Mouse (Mus musculus) myocyte (in vitro differentiated cells): ENCODE measurements at regions not wholly inside any gene's neighbourhood (a gene's known extent, or its start where the extent isn't known, plus 50 kb on each side); places are given as distances from the start of the nearest gene placed in this dataset.

Experiments
- H3K27me3 ChIP-seq: one replicate; pipeline ENCODE4 v1.6.1; 2011; ENCODE audit not compliant: control insufficient read depth, insufficient read depth, insufficient read length
- H3K36me3 ChIP-seq: one replicate; pipeline ENCODE4 v1.6.1; 2011; ENCODE audit not compliant: control insufficient read depth, insufficient read depth
- H3K4me2 ChIP-seq: one replicate; pipeline ENCODE4 v1.6.1; 2011; ENCODE audit warnings: low read depth, control low read depth
- H3K4me3 ChIP-seq: one replicate; pipeline ENCODE4 v1.5.1; 2011; ENCODE audit warnings: mild to moderate bottlenecking, control low read depth, moderate library complexity
- H3K79me2 ChIP-seq: one replicate; pipeline ENCODE4 v1.6.1; 2011; ENCODE audit not compliant: control insufficient read depth, insufficient read depth
- H3ac ChIP-seq: one replicate; pipeline ENCODE4 v1.6.1; 2011; ENCODE audit not compliant: control insufficient read depth, insufficient read length
- CEBPB ChIP-seq: IDR thresholded peaks from 2 replicates; pipeline ENCODE4 v1.6.1; 2011; ENCODE audit warnings: mild to moderate bottlenecking, moderate library complexity; ENCODE audit not compliant: poor library complexity, insufficient read depth, severe bottlenecking
- E2F4 ChIP-seq: IDR thresholded peaks from one replicate; pipeline ENCODE4 v1.6.1; 2011; ENCODE audit warnings: mild to moderate bottlenecking, control low read depth, moderate library complexity; ENCODE audit not compliant: insufficient read depth
- MAX ChIP-seq: IDR thresholded peaks from one replicate; pipeline ENCODE4 v1.6.1; 2011; ENCODE audit warnings: low read depth, mild to moderate bottlenecking, control low read depth
- MYOD1 ChIP-seq, 3 experiments: IDR thresholded peaks; one replicate each; pipeline ENCODE4 v1.6.1; 2011; ENCODE audit warnings: control low read depth in 2 of 3, low read depth in 2 of 3, mild to moderate bottlenecking in 2 of 3, moderate library complexity in 1 of 3; ENCODE audit not compliant: insufficient read length in 2 of 3, control insufficient read depth in 1 of 3
- MYOG ChIP-seq, 3 experiments: IDR thresholded peaks; one replicate each; pipeline ENCODE4 v1.6.1; 2011; ENCODE audit warnings: control low read depth in 2 of 3, low read depth in 2 of 3, mild to moderate bottlenecking in 2 of 3; ENCODE audit not compliant: insufficient read length in 2 of 3, control insufficient read depth in 1 of 3, insufficient read depth in 1 of 3
- POLR2A ChIP-seq: IDR thresholded peaks from one replicate; pipeline ENCODE4 v1.6.1; 2011; ENCODE audit warnings: low read depth, mild to moderate bottlenecking, control low read depth, moderate library complexity; ENCODE audit not compliant: insufficient read length
- POLR2AphosphoS2 ChIP-seq: IDR thresholded peaks from one replicate; pipeline ENCODE4 v1.6.1; 2011; ENCODE audit warnings: low read depth, control low read depth; ENCODE audit not compliant: insufficient read length
- REST ChIP-seq: IDR thresholded peaks from one replicate; pipeline ENCODE4 v1.6.1; 2011; ENCODE audit warnings: mild to moderate bottlenecking, control low read depth, moderate library complexity; ENCODE audit not compliant: insufficient read depth, insufficient read length
- SRF ChIP-seq: IDR thresholded peaks from one replicate; pipeline ENCODE4 v1.6.1; 2011; ENCODE audit warnings: low read depth; ENCODE audit not compliant: control insufficient read depth, insufficient read length
- TCF12 ChIP-seq: IDR thresholded peaks from one replicate; pipeline ENCODE4 v1.6.1; 2011; ENCODE audit warnings: mild to moderate bottlenecking, control low read depth; ENCODE audit not compliant: poor library complexity, insufficient read depth, severe bottlenecking
- TCF3 ChIP-seq: IDR thresholded peaks from one replicate; pipeline ENCODE4 v1.6.1; 2011; ENCODE audit warnings: low read depth, control low read depth; ENCODE audit not compliant: insufficient read length
- USF1 ChIP-seq: IDR thresholded peaks from one replicate; pipeline ENCODE4 v1.6.1; 2011; ENCODE audit warnings: low read depth, mild to moderate bottlenecking, control low read depth, moderate library complexity

DNA sequence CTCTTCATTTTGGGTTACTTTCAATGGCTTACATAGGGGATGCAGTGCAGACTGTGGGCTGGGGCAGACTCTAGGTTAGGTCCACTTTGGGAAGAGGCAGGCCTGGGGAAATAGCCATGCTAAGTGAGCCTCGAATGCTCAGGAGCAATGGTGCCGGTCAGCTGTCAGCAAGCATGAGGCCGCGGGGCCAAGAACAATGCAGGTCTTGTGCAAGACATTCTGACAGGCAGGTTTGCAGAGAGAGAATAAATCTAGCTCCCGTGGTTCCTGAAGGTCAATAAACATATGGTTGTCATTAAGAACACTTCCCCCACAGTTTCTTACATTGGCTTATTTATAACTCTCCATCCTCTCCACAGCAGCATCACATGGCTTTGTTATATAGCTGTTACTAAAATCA lies 142.5 kb downstream of the 4930564D02Rik start:
- Histone ChIP-seq H3K79me2 (no peaks in the 10 kb centered on the region), H3K4me2 (no peak overlapping the region), H3K27me3 (no peaks in the 10 kb centered on the region), H3K4me3 (no peak overlapping the region), H3K36me3 (no peaks in the 10 kb centered on the region), H3ac (no peak overlapping the region)
- TF ChIP-seq TCF12 (no peak), POLR2AphosphoS2 (no peak), E2F4 (no peak), MYOD1 (IDR thresholded peaks at IDR 0.05; ENCODE audit: control insufficient read depth in 1 of 3, insufficient read length in 2 of 3, low read depth in 2 of 3) (no peak), REST (no peak), MAX (no peak), CEBPB (no peak)

DNA sequence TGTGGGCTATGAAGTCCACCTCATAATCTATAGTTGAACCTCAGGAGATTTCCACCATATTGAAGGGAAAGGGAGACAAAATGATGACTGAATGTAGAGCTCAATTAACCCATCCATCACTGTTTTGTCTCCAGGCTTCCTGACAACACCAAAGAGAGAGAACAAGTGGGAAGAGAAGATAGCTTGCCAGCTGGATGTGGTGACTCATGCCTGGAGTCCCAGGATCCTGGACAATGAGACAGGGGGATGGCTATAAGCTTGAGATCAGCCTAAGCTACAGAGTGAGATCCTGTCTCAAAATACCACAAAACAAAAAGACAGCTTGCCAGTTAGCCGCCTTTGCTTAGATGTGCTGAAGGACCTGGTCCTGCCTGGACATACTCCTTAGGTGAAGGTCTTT lies 144.4 kb downstream of the 4930564D02Rik start:
- no peaks in the 10 kb centered on the region for H3K27me3 ChIP-seq
- no peak overlapping the region for H3ac ChIP-seq
- TF ChIP-seq POLR2AphosphoS2 = no peak
- H3K4me2 ChIP-seq = no peak overlapping the region
- H3K36me3 ChIP-seq = no peaks in the 10 kb centered on the region
- no peaks in the 10 kb centered on the region for H3K79me2 ChIP-seq
- no peak overlapping the region for H3K4me3 ChIP-seq

DNA sequence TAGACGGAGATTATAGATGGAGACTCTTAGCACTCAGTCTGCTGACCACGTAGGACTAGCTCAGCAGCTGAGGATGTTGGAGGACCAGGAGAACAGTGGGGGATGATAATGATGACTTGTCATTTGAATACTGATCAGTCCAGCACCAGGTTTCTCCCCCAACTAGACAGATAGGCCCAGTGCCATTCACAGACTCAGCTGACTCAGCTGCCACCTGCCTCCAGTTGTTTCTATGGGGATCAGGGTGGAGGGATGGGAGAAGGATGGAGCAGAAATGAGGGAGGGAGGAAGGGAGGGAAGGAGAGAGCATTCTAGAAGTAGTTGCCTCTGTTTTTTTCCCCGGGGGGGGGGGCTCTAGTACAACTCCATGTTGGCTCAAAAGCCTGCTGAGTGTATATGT lies 145.1 kb downstream of the 4930564D02Rik start:
- TF ChIP-seq E2F4 (no peak), MYOD1 (IDR thresholded peaks at IDR 0.05; ENCODE audit: control insufficient read depth in 1 of 3, insufficient read length in 2 of 3, low read depth in 2 of 3) (no peak), SRF (no peak), TCF3 (no peak), MYOG (IDR thresholded peaks at IDR 0.05; ENCODE audit: control insufficient read depth in 1 of 3, insufficient read depth in 1 of 3, insufficient read length in 2 of 3, low read depth in 2 of 3) (no peak), POLR2A (no peak)
- no peak overlapping the region for H3K4me2 ChIP-seq
- H3ac ChIP-seq = no peak overlapping the region
- H3K27me3 ChIP-seq = no peaks in the 10 kb centered on the region
- no peaks in the 10 kb centered on the region for H3K36me3 ChIP-seq
- H3K79me2 ChIP-seq = no peaks in the 10 kb centered on the region
- H3K4me3 ChIP-seq = no peak overlapping the region

GRCm38 (mm10) chr3:105214867-105215266 lies 148.2 kb downstream of the 4930564D02Rik start:
- no peaks in the 10 kb centered on the region for H3K36me3 ChIP-seq
- no peak overlapping the region for H3ac ChIP-seq
- no peaks in the 10 kb centered on the region for H3K27me3 ChIP-seq
- H3K4me2 ChIP-seq = no peak overlapping the region
- no peaks in the 10 kb centered on the region for H3K79me2 ChIP-seq
- TF ChIP-seq E2F4 (no peak), TCF12 (no peak), TCF3 (no peak), MYOG (IDR thresholded peaks at IDR 0.05; ENCODE audit: control insufficient read depth in 1 of 3, insufficient read depth in 1 of 3, insufficient read length in 2 of 3, low read depth in 2 of 3) (no peak), POLR2AphosphoS2 (no peak), POLR2A (no peak), CEBPB (no peak), USF1 (no peak), REST (no peak), SRF (no peak), MAX (no peak), MYOD1 (IDR thresholded peaks at IDR 0.05; ENCODE audit: control insufficient read depth in 1 of 3, insufficient read length in 2 of 3, low read depth in 2 of 3) (no peak)
- H3K4me3 ChIP-seq = no peak overlapping the region

- TF ChIP-seq TCF12 = no peak
- Histone ChIP-seq H3K27me3 (no peaks in the 10 kb centered on the region), H3ac (no peak overlapping the region), H3K4me2 (no peak overlapping the region), H3K36me3 (no peaks in the 10 kb centered on the region), H3K79me2 (no peaks in the 10 kb centered on the region), H3K4me3 (no peak overlapping the region)
These were observed 149.1 kb downstream of the 4930564D02Rik start for GRCm38 (mm10) chr3:105215729-105216128.

GRCm38 (mm10) chr3:105219630-105220029 lies 153.0 kb downstream of the 4930564D02Rik start:
- Histone ChIP-seq H3K36me3 (no peaks in the 10 kb centered on the region), H3K4me3 (no peak overlapping the region), H3K79me2 (no peaks in the 10 kb centered on the region), H3K27me3 (no peaks in the 10 kb centered on the region), H3K4me2 (no peak overlapping the region), H3ac (no peak overlapping the region)
- no peak for TF ChIP-seq CEBPB
- TF ChIP-seq TCF3 = no peak
- TF ChIP-seq SRF = no peak
- no peak for TF ChIP-seq TCF12
- no peak for TF ChIP-seq USF1
- TF ChIP-seq REST = no peak
- TF ChIP-seq E2F4 = no peak
- TF ChIP-seq POLR2A = no peak
- TF ChIP-seq POLR2AphosphoS2 = no peak
- no peak for TF ChIP-seq MAX
- no peak for TF ChIP-seq MYOG (IDR thresholded peaks at IDR 0.05; ENCODE audit: control insufficient read depth in 1 of 3, insufficient read depth in 1 of 3, insufficient read length in 2 of 3, low read depth in 2 of 3)
- TF ChIP-seq MYOD1 (IDR thresholded peaks at IDR 0.05; ENCODE audit: control insufficient read depth in 1 of 3, insufficient read length in 2 of 3, low read depth in 2 of 3) = no peak
